Mouse (Mus musculus) midbrain, postnatal 0 days (tissue): Measurements from ENCODE around the gene Sptan1. TPM values are rescaled to one million over a fixed set of nuclear protein-coding genes. Genes with fewer than 3 reads are reported as not detected.

Source experiments
- ATAC-seq: fragments of 200-750 bp; cut with Nextera tagmentation; 2 replicates; pipeline ENCODE4 v1.8.0; 2017; ENCODE audit warnings: moderate number of reproducible peaks, mild to moderate bottlenecking, moderate TSS enrichment, moderate library complexity; ENCODE audit not compliant: low FRiP score
- DNase-seq: peaks from one replicate; pipeline ENCODE4 v3.0.0-alpha.2; 2015; ENCODE audit warnings: low spot score
- H3K27ac ChIP-seq: fragments of 300-500 bp; sonication (generic); 2 replicates; pipeline ENCODE4 v1.5.1; 2014; ENCODE audit warnings: low read depth, mild to moderate bottlenecking, low read length, mixed read lengths
- H3K27me3 ChIP-seq: fragments of 300-500 bp; sonication (generic); 2 replicates; pipeline ENCODE4 v1.6.1; 2014; ENCODE audit warnings: low read length, control low read depth, mixed read lengths; ENCODE audit not compliant: insufficient read depth
- H3K36me3 ChIP-seq: fragments of 300-500 bp; sonication (generic); 2 replicates; pipeline ENCODE4 v1.6.1; 2014; ENCODE audit warnings: low read length, control low read depth, mixed read lengths; ENCODE audit not compliant: insufficient read depth
- H3K4me1 ChIP-seq: fragments of 300-500 bp; sonication (generic); 2 replicates; pipeline ENCODE4 v1.6.1; 2014; ENCODE audit warnings: mild to moderate bottlenecking, control low read depth, antibody characterized with exemption, low read length, mixed read lengths; ENCODE audit not compliant: insufficient read depth
- H3K4me2 ChIP-seq: fragments of 300-500 bp; sonication (generic); 2 replicates; pipeline ENCODE4 v1.6.1; 2014; ENCODE audit warnings: low read depth, mild to moderate bottlenecking, low read length, mixed read lengths; ENCODE audit not compliant: poor library complexity, severe bottlenecking
- H3K4me3 ChIP-seq: fragments of 300-500 bp; sonication (generic); 2 replicates; pipeline ENCODE4 v1.5.1; 2014; ENCODE audit warnings: low read depth, mild to moderate bottlenecking, low read length, moderate library complexity
- H3K9ac ChIP-seq: fragments of 300-500 bp; sonication (generic); replicated peaks from 2 replicates; pipeline ENCODE4 v1.6.1; 2014; ENCODE audit warnings: mild to moderate bottlenecking, low read length, moderate library complexity, mixed read lengths; ENCODE audit not compliant: poor library complexity, severe bottlenecking
- H3K9me3 ChIP-seq: fragments of 300-500 bp; sonication (generic); 2 replicates; pipeline ENCODE4 v1.6.1; 2016; ENCODE audit warnings: low read length, control low read depth
- CTCF ChIP-seq: IDR thresholded peaks from 2 replicates; pipeline ENCODE4 v1.5.1; 2016; ENCODE audit warnings: antibody characterized with exemption, mild to moderate bottlenecking
- WGBS: fragments of 180-500 bp; shearing (Covaris S2); extraction: QIAGEN DNeasy Blood & Tissue Kit; methylation state at CpG from one replicate; pipeline ENCODE4 v1.1.7; 2014; 5-methylcytosine and 5-hydroxymethylcytosine counted together
- polyA plus RNA-seq: library from polyadenylated mRNA; unstranded; fragments of >200 nt; fragmentation: Nextera tagmentation; extraction: Ambion mirVana; gene quantifications from 2 replicates; pipeline ENCODE4 v1.2.1, GENCODE M21; 2015
- total RNA-seq: library from RNA; depleted of rRNA; stranded (reverse); fragments of >200 nt; gene quantifications from 2 replicates; pipeline ENCODE4 v1.2.3, GENCODE M21; 2014

The Sptan1 gene
- total and polyA plus RNA-seq, 2 experiments from 2014 or later: 193 to 796 TPM

- no peaks in the 10 kb centered on the region for H3K27me3 ChIP-seq
- no peaks in the 10 kb centered on the region for H3K9me3 ChIP-seq
- H3K4me2 ChIP-seq: peak overlapping the region; percentile 95; the same call in 1 of the 2 replicates
- H3K4me1 ChIP-seq: peaks cover 12% of the 10 kb centered on the region; the same call in 1 of the 2 replicates
- H3K4me3 ChIP-seq: no peak overlapping the region
- WGBS: 11% methylated on average over 3 of the region's 3 CpGs
- no peak overlapping the region for H3K9ac ChIP-seq
- ATAC-seq: no peak
- no peak overlapping the region for H3K27ac ChIP-seq
- no peak for TF ChIP-seq CTCF
- no peak for DNase-seq
- peaks cover 3% of the 10 kb centered on the region; the same call in 1 of the 2 replicates for H3K36me3 ChIP-seq
Observed at GRCm38 (mm10) chr2:30063791-30064190, 98.4 kb downstream of the Sptan1 start.

GRCm38 (mm10) chr2:30064298-30064697 is 98.9 kb downstream of the Sptan1 start:
- DNase-seq: no peak
- Histone ChIP-seq H3K4me3 (no peak overlapping the region), H3K9me3 (no peaks in the 10 kb centered on the region), H3K9ac (no peak overlapping the region), H3K27ac (no peak overlapping the region), H3K36me3 (peaks cover 3% of the 10 kb centered on the region; the same call in 1 of the 2 replicates), H3K4me1 (peaks cover 12% of the 10 kb centered on the region; the same call in 1 of the 2 replicates), H3K4me2 (no peak overlapping the region), H3K27me3 (no peaks in the 10 kb centered on the region)
- no peak for ATAC-seq
- no peak for TF ChIP-seq CTCF
- 33% methylated on average over 3 of the region's 3 CpGs for WGBS

GRCm38 (mm10) chr2:30066046-30066901 is 100.9 kb downstream of the Sptan1 start:
- H3K9me3 ChIP-seq: no peaks in the 10 kb centered on the region
- H3K9ac ChIP-seq: peak overlapping the region; percentile 94
- WGBS: 0% methylated on average over 55 of the region's 101 CpGs
- H3K4me3 ChIP-seq: peak overlapping the region; percentile 60
- no peak for TF ChIP-seq CTCF
- H3K4me2 ChIP-seq: peak overlapping the region; percentile 78
- H3K27ac ChIP-seq: peak overlapping the region; percentile 97
- peaks cover 12% of the 10 kb centered on the region; the same call in 1 of the 2 replicates for H3K4me1 ChIP-seq
- H3K27me3 ChIP-seq: no peaks in the 10 kb centered on the region
- peak; percentile 95 for DNase-seq
- ATAC-seq: peak; percentile 95
- H3K36me3 ChIP-seq: peaks cover 7% of the 10 kb centered on the region; the same call in 1 of the 2 replicates

- WGBS: under 1% methylated on average over 47 of the region's 69 CpGs
- peak overlapping the region; percentile 60 for H3K4me3 ChIP-seq
- peak overlapping the region; percentile 97 for H3K27ac ChIP-seq
- peak overlapping the region; percentile 94 for H3K9ac ChIP-seq
- no peaks in the 10 kb centered on the region for H3K9me3 ChIP-seq
- peak overlapping the region; percentile 78 for H3K4me2 ChIP-seq
- H3K4me1 ChIP-seq: peaks cover 12% of the 10 kb centered on the region; the same call in 1 of the 2 replicates
- H3K27me3 ChIP-seq: no peaks in the 10 kb centered on the region
- H3K36me3 ChIP-seq: peaks cover 7% of the 10 kb centered on the region; the same call in 1 of the 2 replicates
- ATAC-seq (peak; percentile 41), DNase-seq (peak; percentile 53)
- no peak for TF ChIP-seq CTCF
Observed at GRCm38 (mm10) chr2:30067031-30067888, 101.9 kb downstream of the Sptan1 start.

- Histone ChIP-seq H3K4me1 (peaks cover 7% of the 10 kb centered on the region; the same call in 1 of the 2 replicates), H3K4me3 (peak overlapping the region; percentile 60), H3K9me3 (no peaks in the 10 kb centered on the region), H3K27me3 (no peaks in the 10 kb centered on the region), H3K27ac (no peak overlapping the region), H3K4me2 (peak overlapping the region; percentile 78), H3K9ac (no peak overlapping the region), H3K36me3 (peaks cover 7% of the 10 kb centered on the region; the same call in 1 of the 2 replicates)
- 20% methylated on average over 7 of the region's 7 CpGs for WGBS
- DNase-seq (no peak), ATAC-seq (no peak)
- TF ChIP-seq CTCF: no peak
Observed at GRCm38 (mm10) chr2:30067962-30068361, 102.6 kb downstream of the Sptan1 start.
